Mouse (Mus musculus): Measurements from ENCODE around the gene Lnpep. TPM values are rescaled to one million over a fixed set of nuclear protein-coding genes. Genes with fewer than 3 reads are reported as not detected.

Lnpep gene
- polyA plus RNA-seq (2015; fragmentation: Nextera tagmentation; extraction: Ambion mirVana): 2.9 and 3.2 TPM in 2 replicates

GRCm38 (mm10) chr17:17624957-17625586, at the start of gene Lnpep:
Gene Lnpep (minus strand): TSS chr17:17625050.
- Histone ChIP-seq H3K4me2 (ENCODE audit: low read depth, low read length) (peak within 1 kb of the TSS; percentile 78), H3K4me3 (ENCODE audit: low read depth, low read length) (peak within 1 kb of the TSS; percentile 94), H3K27me3 (ENCODE audit: control insufficient read depth, insufficient read depth, low read depth, low read length) (no peaks in the 10 kb centered on the region), H3K4me1 (ENCODE audit: control insufficient read depth, low read depth, low read length) (peaks cover 14% of the 10 kb centered on the region), H3K9me3 (replicated peaks; ENCODE audit: control insufficient read depth, low read length) (no peaks in the 10 kb centered on the region), H3K9ac (ENCODE audit: low read depth, low read length) (peak within 1 kb of the TSS; percentile 95), H3K27ac (ENCODE audit: low read length) (peak within 1 kb of the TSS; percentile 100), H3K36me3 (ENCODE audit: control insufficient read depth, insufficient read depth) (no peaks in the 10 kb centered on the region)
- WGBS (ENCODE audit: insufficient replicate concordance): under 1% methylated on average over 44 of the region's 44 CpGs
- ATAC-seq (ENCODE audit: low read depth): peak; percentile 83

- Histone ChIP-seq H3K4me2 (ENCODE audit: low read depth, low read length) (no peak overlapping the region), H3K9ac (ENCODE audit: low read depth, low read length) (no peak overlapping the region), H3K27ac (ENCODE audit: low read length) (no peak overlapping the region), H3K9me3 (replicated peaks; ENCODE audit: control insufficient read depth, low read length) (no peaks in the 10 kb centered on the region), H3K36me3 (ENCODE audit: control insufficient read depth, insufficient read depth) (no peaks in the 10 kb centered on the region), H3K27me3 (ENCODE audit: control insufficient read depth, insufficient read depth, low read depth, low read length) (no peaks in the 10 kb centered on the region), H3K4me3 (ENCODE audit: low read depth, low read length) (no peak overlapping the region), H3K4me1 (ENCODE audit: control insufficient read depth, low read depth, low read length) (no peaks in the 10 kb centered on the region)
- WGBS (ENCODE audit: insufficient replicate concordance): 40% methylated on average over 2 of the region's 2 CpGs
- no peak for ATAC-seq (ENCODE audit: low read depth)
Measured at GRCm38 (mm10) chr17:17655829-17656176, 31.0 kb upstream of the Lnpep start.

- H3K9ac ChIP-seq (ENCODE audit: low read depth, low read length): no peak overlapping the region
- H3K9me3 ChIP-seq (replicated peaks; ENCODE audit: control insufficient read depth, low read length): no peaks in the 10 kb centered on the region
- no peak overlapping the region for H3K4me2 ChIP-seq (ENCODE audit: low read depth, low read length)
- H3K27me3 ChIP-seq (ENCODE audit: control insufficient read depth, insufficient read depth, low read depth, low read length): no peaks in the 10 kb centered on the region
- 10% methylated on average over 10 of the region's 10 CpGs for WGBS (ENCODE audit: insufficient replicate concordance)
- H3K4me1 ChIP-seq (ENCODE audit: control insufficient read depth, low read depth, low read length): no peaks in the 10 kb centered on the region
- H3K27ac ChIP-seq (ENCODE audit: low read length): no peak overlapping the region
- no peak for ATAC-seq (ENCODE audit: low read depth)
- H3K4me3 ChIP-seq (ENCODE audit: low read depth, low read length): no peak overlapping the region
- H3K36me3 ChIP-seq (ENCODE audit: control insufficient read depth, insufficient read depth): no peaks in the 10 kb centered on the region
Measured at GRCm38 (mm10) chr17:17654997-17655828, 30.4 kb upstream of the Lnpep start.

GRCm38 (mm10) chr17:17652570-17652969, 27.7 kb upstream of the Lnpep start:
- no peak overlapping the region for H3K27ac ChIP-seq (ENCODE audit: low read length)
- 23% methylated on average over 4 of the region's 4 CpGs for WGBS (ENCODE audit: insufficient replicate concordance)
- H3K27me3 ChIP-seq (ENCODE audit: control insufficient read depth, insufficient read depth, low read depth, low read length): no peaks in the 10 kb centered on the region
- no peak overlapping the region for H3K4me3 ChIP-seq (ENCODE audit: low read depth, low read length)
- H3K9me3 ChIP-seq (replicated peaks; ENCODE audit: control insufficient read depth, low read length): no peaks in the 10 kb centered on the region
- H3K9ac ChIP-seq (ENCODE audit: low read depth, low read length): no peak overlapping the region
- no peak for ATAC-seq (ENCODE audit: low read depth)
- no peaks in the 10 kb centered on the region for H3K36me3 ChIP-seq (ENCODE audit: control insufficient read depth, insufficient read depth)
- H3K4me1 ChIP-seq (ENCODE audit: control insufficient read depth, low read depth, low read length): no peaks in the 10 kb centered on the region
- H3K4me2 ChIP-seq (ENCODE audit: low read depth, low read length): no peak overlapping the region

- Histone ChIP-seq H3K9me3 (replicated peaks; ENCODE audit: control insufficient read depth, low read length) (no peaks in the 10 kb centered on the region), H3K4me3 (ENCODE audit: low read depth, low read length) (no peak overlapping the region), H3K27ac (ENCODE audit: low read length) (no peak overlapping the region), H3K4me1 (ENCODE audit: control insufficient read depth, low read depth, low read length) (no peaks in the 10 kb centered on the region), H3K4me2 (ENCODE audit: low read depth, low read length) (no peak overlapping the region), H3K27me3 (ENCODE audit: control insufficient read depth, insufficient read depth, low read depth, low read length) (no peaks in the 10 kb centered on the region), H3K9ac (ENCODE audit: low read depth, low read length) (no peak overlapping the region), H3K36me3 (ENCODE audit: control insufficient read depth, insufficient read depth) (no peaks in the 10 kb centered on the region)
- ATAC-seq (ENCODE audit: low read depth): peak; percentile 32; the same call in 1 of the 2 replicates
- WGBS (ENCODE audit: insufficient replicate concordance): under 1% methylated on average over 3 of the region's 3 CpGs
Measured at GRCm38 (mm10) chr17:17645738-17646137, 20.9 kb upstream of the Lnpep start.

GRCm38 (mm10) chr17:17637387-17637786, 12.5 kb upstream of the Lnpep start:
- Histone ChIP-seq H3K36me3 (ENCODE audit: control insufficient read depth, insufficient read depth) (no peaks in the 10 kb centered on the region), H3K9me3 (replicated peaks; ENCODE audit: control insufficient read depth, low read length) (no peaks in the 10 kb centered on the region), H3K27me3 (ENCODE audit: control insufficient read depth, insufficient read depth, low read depth, low read length) (no peaks in the 10 kb centered on the region), H3K4me2 (ENCODE audit: low read depth, low read length) (no peak overlapping the region), H3K4me3 (ENCODE audit: low read depth, low read length) (no peak overlapping the region), H3K4me1 (ENCODE audit: control insufficient read depth, low read depth, low read length) (no peaks in the 10 kb centered on the region), H3K27ac (ENCODE audit: low read length) (no peak overlapping the region), H3K9ac (ENCODE audit: low read depth, low read length) (no peak overlapping the region)
- WGBS (ENCODE audit: insufficient replicate concordance): 42% methylated on average over 3 of the region's 3 CpGs
- ATAC-seq (ENCODE audit: low read depth): no peak

- no peak for ATAC-seq (ENCODE audit: low read depth)
- no peaks in the 10 kb centered on the region for H3K27me3 ChIP-seq (ENCODE audit: control insufficient read depth, insufficient read depth, low read depth, low read length)
- H3K4me3 ChIP-seq (ENCODE audit: low read depth, low read length): no peak overlapping the region
- no peak overlapping the region for H3K27ac ChIP-seq (ENCODE audit: low read length)
- no peak overlapping the region for H3K9ac ChIP-seq (ENCODE audit: low read depth, low read length)
- no peaks in the 10 kb centered on the region for H3K4me1 ChIP-seq (ENCODE audit: control insufficient read depth, low read depth, low read length)
- no peaks in the 10 kb centered on the region for H3K36me3 ChIP-seq (ENCODE audit: control insufficient read depth, insufficient read depth)
- H3K9me3 ChIP-seq (replicated peaks; ENCODE audit: control insufficient read depth, low read length): no peaks in the 10 kb centered on the region
- whole genome bisulfite sequencing (ENCODE audit: insufficient replicate concordance): 30% methylated on average over 3 of the region's 3 CpGs
- H3K4me2 ChIP-seq (ENCODE audit: low read depth, low read length): no peak overlapping the region
Measured at GRCm38 (mm10) chr17:17636147-17636546, 11.3 kb upstream of the Lnpep start.

GRCm38 (mm10) chr17:17634033-17634432, 9.2 kb upstream of the Lnpep start:
- Histone ChIP-seq H3K27me3 (ENCODE audit: control insufficient read depth, insufficient read depth, low read depth, low read length) (no peaks in the 10 kb centered on the region), H3K4me2 (ENCODE audit: low read depth, low read length) (no peak overlapping the region), H3K27ac (ENCODE audit: low read length) (no peak overlapping the region), H3K9me3 (replicated peaks; ENCODE audit: control insufficient read depth, low read length) (no peaks in the 10 kb centered on the region), H3K36me3 (ENCODE audit: control insufficient read depth, insufficient read depth) (no peaks in the 10 kb centered on the region), H3K4me1 (ENCODE audit: control insufficient read depth, low read depth, low read length) (no peaks in the 10 kb centered on the region), H3K9ac (ENCODE audit: low read depth, low read length) (no peak overlapping the region), H3K4me3 (ENCODE audit: low read depth, low read length) (no peak overlapping the region)
- ATAC-seq (ENCODE audit: low read depth): 0 out of 2 replicates have a peak, but pooled peaks have one; percentile 35
- WGBS (ENCODE audit: insufficient replicate concordance): 51% methylated on average over 2 of the region's 2 CpGs

- H3K4me2 ChIP-seq (ENCODE audit: low read depth, low read length): no peak overlapping the region
- no peak for ATAC-seq (ENCODE audit: low read depth)
- H3K27ac ChIP-seq (ENCODE audit: low read length): no peak overlapping the region
- no peaks in the 10 kb centered on the region for H3K9me3 ChIP-seq (replicated peaks; ENCODE audit: control insufficient read depth, low read length)
- H3K4me1 ChIP-seq (ENCODE audit: control insufficient read depth, low read depth, low read length): no peaks in the 10 kb centered on the region
- H3K36me3 ChIP-seq (ENCODE audit: control insufficient read depth, insufficient read depth): no peaks in the 10 kb centered on the region
- H3K4me3 ChIP-seq (ENCODE audit: low read depth, low read length): no peak overlapping the region
- H3K9ac ChIP-seq (ENCODE audit: low read depth, low read length): no peak overlapping the region
- H3K27me3 ChIP-seq (ENCODE audit: control insufficient read depth, insufficient read depth, low read depth, low read length): no peaks in the 10 kb centered on the region
Measured at GRCm38 (mm10) chr17:17631985-17632384, 7.1 kb upstream of the Lnpep start.
